Mouse (Mus musculus) fibroblast of lung, adult 2 months (primary cell): ENCODE measurements around the gene Zfp831.

ENCODE experiments used
- DNase-seq: peaks from one replicate; pipeline ENCODE4 v3.0.0-alpha.2; 2011; ENCODE audit warnings: low read depth

The Zfp831 gene

DNA sequence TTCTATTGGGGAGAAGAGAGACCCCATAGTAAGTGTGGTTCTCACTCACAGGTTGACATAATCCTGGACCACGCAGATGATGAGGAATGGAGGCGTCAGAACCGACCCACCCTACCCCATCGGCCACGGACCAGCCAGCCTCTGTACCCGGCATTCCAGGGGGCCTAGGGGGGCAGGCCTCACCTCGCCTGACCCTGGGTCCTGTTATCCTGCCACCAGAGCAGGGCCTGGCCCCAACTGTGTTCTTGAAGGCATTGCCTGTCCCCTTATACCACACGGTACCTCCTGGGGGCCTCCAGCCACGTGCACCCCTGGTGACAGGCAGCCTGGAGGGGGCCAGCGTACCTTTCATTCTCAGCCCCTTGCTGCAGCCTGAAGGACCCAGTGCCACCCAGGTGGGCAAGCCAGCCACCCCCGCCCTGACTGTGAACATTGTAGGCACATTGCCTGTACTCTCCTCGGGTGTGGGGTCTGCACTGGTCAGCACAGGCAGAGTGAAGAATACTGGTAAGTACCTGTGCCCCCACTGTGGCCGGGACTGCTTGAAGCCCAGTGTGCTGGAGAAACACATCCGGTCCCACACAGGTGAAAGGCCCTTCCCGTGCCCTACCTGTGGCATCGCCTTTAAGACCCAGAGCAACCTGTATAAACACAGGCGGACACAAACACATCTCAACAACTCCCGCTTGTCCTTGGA is at the start of gene Zfp831:
Zfp831 (plus strand) TSS at position 87 of the 697 bp plus-strand sequence.
- DNase-seq, result no peak

DNA sequence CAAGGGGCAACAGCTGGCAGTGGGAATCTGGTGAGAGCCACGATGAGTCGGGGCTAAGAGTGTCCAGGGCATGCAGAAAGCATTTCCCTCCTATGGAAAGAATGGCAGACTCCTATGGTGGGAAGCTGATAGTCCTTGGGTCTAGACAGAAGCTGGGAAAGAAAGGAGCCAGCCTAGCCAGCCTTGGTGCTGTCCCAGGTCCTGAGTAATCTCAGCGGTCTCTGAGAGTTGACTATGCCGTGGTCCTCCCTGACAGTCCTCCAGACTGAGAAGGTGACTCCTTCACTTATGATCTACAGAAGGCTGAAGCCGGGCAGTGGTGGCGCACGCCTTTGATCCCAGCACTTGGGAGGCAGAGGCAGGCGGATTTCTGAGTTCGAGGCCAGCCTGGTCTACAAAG is 48.4 kb upstream of the Zfp831 start:
- DNase-seq, result no peak

GRCm38 (mm10) chr2:174595611-174596010 is 47.7 kb upstream of the Zfp831 start:
- no peak for DNase-seq

DNA sequence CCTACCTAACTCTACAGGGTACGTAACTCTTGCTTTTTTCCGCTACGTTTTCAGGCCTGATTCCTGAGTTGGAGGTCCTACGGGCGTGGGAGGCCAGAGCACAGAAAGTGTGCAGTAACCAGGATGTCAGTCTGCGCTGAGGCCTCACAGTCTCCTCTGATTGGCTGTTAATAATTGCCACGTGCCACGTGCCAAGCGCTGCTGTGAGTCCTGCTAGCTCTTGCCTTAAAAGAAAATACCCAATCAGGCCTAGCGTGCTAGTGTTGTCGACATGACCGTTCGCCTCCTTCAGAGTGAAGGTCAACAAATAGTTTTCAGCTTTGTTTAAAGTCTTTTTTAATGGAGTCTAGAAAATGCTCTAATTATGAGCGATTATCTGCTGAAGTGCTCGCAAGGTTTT is 46.9 kb upstream of the Zfp831 start:
- no peak for DNase-seq

DNA sequence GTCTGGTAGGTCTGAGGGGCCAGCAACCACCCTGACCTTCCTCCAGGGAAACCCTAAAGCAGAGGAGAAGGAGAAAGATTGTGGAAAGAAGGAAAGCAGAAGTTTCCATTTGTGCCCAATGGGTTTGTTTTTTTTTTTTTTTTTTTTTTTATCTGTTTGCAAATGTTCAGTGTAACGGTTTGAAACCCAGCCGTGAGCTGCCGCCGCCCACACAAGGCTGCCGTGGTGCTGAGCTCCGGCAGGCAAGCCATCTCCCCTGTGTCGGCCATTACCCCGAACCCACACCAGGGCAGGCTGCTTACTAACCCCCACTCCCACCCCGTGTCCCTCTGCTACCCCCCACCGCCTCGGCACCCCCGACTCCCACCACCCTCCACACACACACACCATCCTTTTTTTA is 44.9 kb upstream of the Zfp831 start:
- DNase-seq, result no peak

GRCm38 (mm10) chr2:174599071-174599635 is 44.2 kb upstream of the Zfp831 start:
- DNase-seq, result no peak

DNA sequence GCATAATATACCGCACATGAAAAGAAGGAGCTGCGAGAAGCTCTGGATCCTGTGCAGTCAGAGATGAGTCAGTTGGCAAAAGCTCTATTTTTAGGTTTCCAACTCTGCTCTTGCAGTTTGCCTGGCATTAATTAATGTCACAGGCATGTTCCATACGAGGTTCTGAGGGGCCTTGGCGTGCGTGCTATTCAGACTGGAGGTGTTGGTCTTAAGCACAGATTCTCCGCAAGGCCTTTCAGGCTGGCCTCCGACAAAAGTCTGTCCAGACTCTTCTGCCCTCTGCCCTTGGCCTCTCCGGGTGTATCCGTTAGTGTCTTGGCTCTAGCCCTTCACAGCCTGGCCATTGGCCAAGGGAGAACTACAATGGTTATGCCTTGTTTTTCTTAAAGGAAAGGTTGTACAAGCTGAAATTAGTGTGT is 43.5 kb upstream of the Zfp831 start:
- peak; percentile 0 for DNase-seq

DNA sequence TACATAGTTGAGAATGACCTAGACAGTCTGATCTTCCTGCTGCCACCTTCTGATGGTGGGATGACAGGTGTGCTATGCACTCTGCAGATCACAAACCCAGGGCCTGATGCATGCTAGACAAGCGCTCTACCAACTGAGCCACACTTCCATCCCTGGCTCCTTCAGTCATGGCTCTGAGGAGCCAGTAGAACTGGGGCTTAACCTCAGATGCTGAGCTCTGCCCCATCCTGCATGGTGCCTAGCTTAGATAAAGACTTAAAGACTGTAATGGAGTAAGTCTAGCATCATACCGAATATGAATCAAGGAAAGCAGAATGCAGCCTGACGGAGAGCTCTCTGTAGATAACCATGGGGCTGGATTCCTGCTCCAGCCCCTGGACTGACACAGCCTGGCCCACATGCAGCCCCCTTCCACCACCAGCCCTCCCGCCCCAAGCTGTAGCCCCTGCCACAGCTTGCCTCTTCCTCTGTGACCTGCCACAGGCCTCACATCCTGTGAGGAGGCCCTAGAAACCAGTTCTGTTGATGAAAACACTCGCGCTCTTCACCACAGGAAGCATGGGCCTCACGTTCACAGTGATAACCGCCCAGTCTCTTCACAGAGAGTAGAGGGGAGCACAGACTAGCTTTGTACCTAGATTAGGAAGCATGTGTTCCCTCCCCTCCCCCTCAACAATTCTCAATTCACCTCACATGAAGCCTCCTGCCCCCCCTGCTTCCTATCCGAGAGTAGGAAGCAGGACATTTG is 41.2 kb upstream of the Zfp831 start:
- no peak for DNase-seq

- DNase-seq, result no peak
Measured at GRCm38 (mm10) chr2:174603321-174603720, 40.0 kb upstream of the Zfp831 start.

DNA sequence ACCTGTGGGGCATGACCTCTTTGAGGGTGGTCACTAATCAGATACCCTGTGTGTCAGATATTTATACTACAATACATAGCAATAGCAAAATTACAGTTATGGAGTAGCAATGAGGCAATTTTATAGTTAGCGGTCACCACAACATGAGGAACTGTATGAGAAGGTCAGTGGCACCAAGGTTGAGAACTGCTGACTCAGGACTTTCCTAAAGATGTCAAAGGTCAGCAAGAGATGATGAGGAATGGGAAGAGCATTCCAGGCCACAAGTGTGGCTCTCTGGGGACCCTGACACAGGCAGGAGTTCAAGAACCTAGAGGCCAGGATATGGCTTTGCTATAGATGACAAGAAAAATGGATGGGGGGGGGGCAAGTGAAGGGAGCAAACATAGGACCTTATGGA is 38.3 kb upstream of the Zfp831 start:
- no peak for DNase-seq

DNA sequence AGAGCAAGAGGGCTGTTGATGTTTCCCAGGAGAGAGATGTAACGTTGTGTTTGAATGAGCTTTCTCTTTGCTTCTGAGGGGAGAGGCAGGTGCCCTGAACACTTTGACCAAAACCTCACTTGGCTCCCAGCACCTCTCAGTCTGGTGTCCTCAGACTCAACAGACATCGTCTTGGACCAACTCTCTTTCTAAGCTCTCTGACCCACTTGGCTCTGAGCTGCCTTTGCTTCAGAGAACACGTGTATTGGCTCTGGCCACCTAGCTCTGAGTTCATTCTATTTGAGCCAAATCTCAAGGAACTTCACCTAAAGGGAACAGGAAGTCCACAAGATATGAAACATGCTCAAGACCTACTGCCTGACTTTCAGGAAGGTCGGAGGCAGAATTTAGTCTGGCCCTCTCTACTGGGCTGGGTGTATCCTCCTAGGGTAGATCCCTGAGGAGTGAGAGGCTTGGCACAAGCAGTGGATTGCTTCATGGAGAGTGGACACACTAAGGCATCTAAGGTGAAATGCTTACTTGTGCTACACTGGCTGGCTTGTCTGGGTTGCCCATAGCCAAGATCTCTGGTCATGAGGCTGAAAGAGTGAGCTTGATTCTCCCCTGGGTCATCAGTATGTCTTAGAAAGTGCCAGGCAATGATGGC is 37.8 kb upstream of the Zfp831 start:
- DNase-seq, result no peak

DNA sequence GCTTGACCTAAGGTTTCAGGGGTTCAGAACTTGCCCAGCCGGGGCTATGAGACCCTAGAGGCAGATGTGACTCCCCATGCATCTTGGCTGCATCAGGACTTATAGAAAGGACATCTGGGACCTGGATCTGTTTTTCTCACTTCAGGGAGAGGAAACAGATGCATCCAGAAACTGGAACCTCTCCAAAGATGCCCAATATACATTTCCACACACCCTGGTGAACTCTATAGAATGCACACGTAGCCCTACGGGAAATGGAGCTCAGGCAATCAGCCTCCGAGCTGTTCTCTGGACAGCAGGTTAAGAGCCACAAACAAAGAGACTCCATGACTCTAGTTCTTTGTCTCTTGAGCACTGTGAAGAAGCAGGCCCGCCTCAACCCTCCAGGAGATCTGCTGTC is 37.0 kb upstream of the Zfp831 start:
- DNase-seq, result no peak

GRCm38 (mm10) chr2:174609892-174610291 is 33.4 kb upstream of the Zfp831 start:
- no peak for DNase-seq

- DNase-seq, result no peak
Measured at GRCm38 (mm10) chr2:174612386-174613063, 30.8 kb upstream of the Zfp831 start.

- DNase-seq, result no peak
Measured at GRCm38 (mm10) chr2:174613221-174613620, 30.1 kb upstream of the Zfp831 start.

DNA sequence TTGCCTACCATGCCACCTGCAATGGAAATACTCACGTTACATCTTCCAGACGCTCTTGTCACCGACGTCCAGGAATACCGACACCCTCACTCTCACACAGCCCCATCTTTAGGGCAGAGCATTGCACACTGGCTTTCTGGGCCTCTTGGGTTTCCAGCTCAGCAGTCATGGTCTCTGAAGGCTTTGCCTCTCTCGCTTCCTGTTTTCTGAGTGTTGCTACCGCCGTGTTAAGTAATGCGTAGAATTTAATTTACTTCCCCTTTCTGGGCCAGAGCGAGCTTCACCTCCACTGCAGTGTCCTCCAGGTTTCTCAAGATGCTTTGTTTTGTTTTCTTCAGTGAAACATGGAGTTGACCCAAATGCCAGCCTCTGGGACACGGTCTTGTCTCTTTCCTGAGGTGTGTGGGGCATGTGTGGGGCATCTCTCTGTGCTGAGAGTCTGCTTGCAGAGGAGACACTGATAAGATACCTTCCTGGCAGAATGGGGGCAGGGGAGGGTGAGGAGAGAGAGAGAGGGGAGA is 29.4 kb upstream of the Zfp831 start:
- no peak for DNase-seq

GRCm38 (mm10) chr2:174621881-174622280 is 21.5 kb upstream of the Zfp831 start:
- no peak for DNase-seq

GRCm38 (mm10) chr2:174624430-174624829 is 18.9 kb upstream of the Zfp831 start:
- no peak for DNase-seq

DNA sequence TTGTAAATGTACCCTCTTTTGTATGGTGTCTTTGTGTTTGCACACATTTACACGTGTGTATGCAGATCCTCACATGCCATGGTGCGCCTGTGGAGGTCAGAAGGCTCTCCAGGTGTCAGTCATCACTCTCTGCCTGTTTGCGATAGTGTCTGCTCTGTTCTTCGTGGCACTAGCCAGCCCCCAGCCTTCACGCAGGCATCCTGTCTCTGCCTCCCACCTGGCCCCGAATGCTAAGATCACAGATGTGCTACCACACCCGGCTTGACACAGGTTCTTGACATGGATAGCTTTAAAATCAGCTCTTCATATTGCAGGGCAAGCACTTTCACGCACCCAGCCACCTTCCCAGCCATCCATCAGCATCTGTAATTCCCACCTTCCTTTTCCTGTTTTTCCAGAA is 16.3 kb upstream of the Zfp831 start:
- no peak for DNase-seq

GRCm38 (mm10) chr2:174629299-174629850 is 14.0 kb upstream of the Zfp831 start:
- no peak for DNase-seq

DNA sequence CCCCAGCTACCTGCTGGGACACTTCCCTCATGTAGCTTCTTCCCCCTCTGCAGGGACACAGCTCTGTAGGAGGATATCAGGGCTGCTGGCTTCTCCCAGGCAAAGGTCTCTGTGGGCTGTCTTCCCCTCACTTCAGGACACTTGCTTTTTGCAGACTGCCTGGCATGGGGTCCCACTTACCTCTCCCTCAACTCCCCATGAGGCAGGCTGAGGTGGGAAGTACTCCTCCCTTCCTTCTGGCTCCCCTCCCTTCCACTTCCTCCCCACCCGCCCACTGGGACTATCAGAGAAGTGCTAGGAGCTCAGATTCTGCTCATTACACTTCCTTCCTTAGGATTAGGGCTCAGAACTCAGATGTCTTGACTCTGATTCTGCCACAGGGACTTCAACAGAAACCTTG is 6.6 kb upstream of the Zfp831 start:
- no peak for DNase-seq

DNA sequence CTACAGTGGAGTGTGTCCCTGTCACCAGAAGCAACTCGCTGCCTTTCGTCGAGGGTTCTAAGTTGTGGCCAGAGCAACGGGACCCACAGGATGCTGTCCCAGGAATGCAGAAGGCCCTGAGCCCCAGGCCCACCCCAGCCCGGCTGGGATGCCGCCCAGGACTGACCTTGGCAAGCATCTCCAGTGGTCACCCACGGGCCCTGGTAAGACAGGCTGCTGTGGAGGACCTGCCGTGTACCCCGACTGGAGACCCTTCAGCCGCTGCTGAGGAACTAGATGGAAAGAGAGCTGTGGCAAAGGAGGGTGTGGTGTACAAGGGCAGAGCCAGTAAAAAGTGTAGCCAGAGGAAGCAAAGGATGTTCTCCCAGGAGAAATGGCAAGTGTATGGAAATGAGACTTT is 1.6 kb downstream of the Zfp831 start:
- DNase-seq, result no peak
